Mouse (Mus musculus) v-Abl transformed pro-B cells (cell line): ENCODE data around the gene Sbk2.

Experiments
- in situ Hi-C, 2 experiments: fragments of 400-800 bp; cut with MboI; formaldehyde crosslinking; loops; one replicate each; pipeline ENCODE4 v1.15.1; 2025; ENCODE audit not compliant: unreplicated experiment in 2 of 2

Sbk2 gene

GRCm38 (mm10) chr7:4902404-4902803 lies 61.8 kb downstream of the Sbk2 start:
- in situ Hi-C loops, result no loop called here

- in situ Hi-C loops, result no loop called here
These were observed 63.0 kb downstream of the Sbk2 start for GRCm38 (mm10) chr7:4901171-4901570.

- in situ Hi-C loops, result no loop called here
These were observed 63.7 kb downstream of the Sbk2 start for GRCm38 (mm10) chr7:4900523-4900851.

GRCm38 (mm10) chr7:4899649-4900522 lies 64.3 kb downstream of the Sbk2 start:
- in situ Hi-C loops, result no loop called here

GRCm38 (mm10) chr7:4898851-4899648 lies 65.2 kb downstream of the Sbk2 start:
- in situ Hi-C loops, result no loop called here

- in situ Hi-C loops, result no loop called here
These were observed 69.0 kb downstream of the Sbk2 start for GRCm38 (mm10) chr7:4895186-4895585.
